8 mouse cellular contexts compared by ENCODE assay signal in genomic region chr14:26573556-26573955, GRCm38 (mm10). TPM values are rescaled to one million over a fixed set of nuclear protein-coding genes. Genes with fewer than 3 reads are reported as not detected.
DNase-seq lines count a peak whose midpoint lies in the region; ATAC-seq and TF ChIP-seq lines count a peak whose summit lies in the region.
"Not testable (repeated sequence)": the region's sequence is repeated elsewhere in the genome, so short reads cannot be mapped to it uniquely, and the experiment has no call there.

TSS of gene Dennd6a (plus strand) at chr14:26573856.

- intact Hi-C loops in heart, postnatal 36 days (cut with DNase I), result not testable (repeated sequence)
- intact Hi-C loops in left cerebral cortex, postnatal 4 days (cut with DNase I), result loop anchor here (10.0 kb wide), 1 partner anchor 61 kb away; the partner anchor contains the start of gene Arf4

- not testable (repeated sequence) for TF ChIP-seq CTCF in Patski (IDR thresholded peaks at IDR 0.05)

- not testable (repeated sequence) for ATAC-seq in Patski; embryonic facial prominence, embryonic 12.5 days (ENCODE audit: insufficient number of reproducible peaks, insufficient read depth, low FRiP score, low TSS enrichment); kidney, embryonic 15.5 days (replicated peaks; ENCODE audit: low FRiP score); megakaryocyte, adult 5-6 weeks (ENCODE audit: poor library complexity, severe bottlenecking); neutrophil, adult 5-6 weeks (ENCODE audit: extremely low read depth, insufficient number of reproducible peaks, low FRiP score, poor library complexity, severe bottlenecking)

- POLR2A ChIA-PET in Patski (lab: Charles Lee), result not testable (repeated sequence)

- H3K27ac ChIP-seq in embryonic facial prominence, embryonic 12.5 days; kidney, embryonic 15.5 days: not testable (repeated sequence)

- 83% methylated on average over 5 of the region's 5 CpGs for WGBS in embryonic facial prominence, embryonic 12.5 days
- WGBS in kidney, embryonic 15.5 days, result 91% methylated on average over 5 of the region's 5 CpGs

- not testable (repeated sequence) for H3K9me3 ChIP-seq in embryonic facial prominence, embryonic 12.5 days; kidney, embryonic 15.5 days (replicated peaks)

- in situ Hi-C loops in Patski (cut with MboI; ENCODE audit: low pct_unique_long_range_greater_than_20kb), result not testable (repeated sequence)

- H3K27me3 ChIP-seq in Patski; embryonic facial prominence, embryonic 12.5 days; kidney, embryonic 15.5 days: not testable (repeated sequence)

- not testable (repeated sequence) for DNase-seq in Patski (ENCODE audit: low read depth, low spot score); gastrocnemius, postnatal 4 days (ENCODE audit: low spot score in 2 of 2); heart, postnatal 36 days; left cerebral cortex, postnatal 4 days

- not testable (repeated sequence) for H3K9ac ChIP-seq in embryonic facial prominence, embryonic 12.5 days; kidney, embryonic 15.5 days

- CTCF ChIA-PET in Patski (lab: Charles Lee), result interaction anchor here (1.3 kb wide), 1 partner anchor 9 kb away, joined by 5 read pairs; no protein-coding TSS in a partner anchor

- H3K4me3 ChIP-seq in embryonic facial prominence, embryonic 12.5 days; kidney, embryonic 15.5 days (replicated peaks): not testable (repeated sequence)

- not testable (repeated sequence) for H3K4me2 ChIP-seq in embryonic facial prominence, embryonic 12.5 days (replicated peaks); kidney, embryonic 15.5 days

- not testable (repeated sequence) for H3K4me1 ChIP-seq in embryonic facial prominence, embryonic 12.5 days; kidney, embryonic 15.5 days

- H3K36me3 ChIP-seq in embryonic facial prominence, embryonic 12.5 days; kidney, embryonic 15.5 days: not testable (repeated sequence)

RNA-seq across cellular contexts. Expression of gene Dennd6a, which starts in this region (rescaled TPM):
- 23.6 TPM for polyA plus RNA-seq in Patski (2021)
- 36.7 and 38.2 TPM in 2 replicates for polyA plus RNA-seq in embryonic facial prominence, embryonic 12.5 days (2016; fragmentation: Nextera tagmentation; extraction: Ambion mirVana)
- total RNA-seq in gastrocnemius, postnatal 4 days (2021), result 10 to 100 TPM; 21.5 to 24.3 TPM
- total RNA-seq in heart, postnatal 36 days (2021), result 10 to 100 TPM; 16.3 TPM
- polyA plus RNA-seq in kidney, embryonic 15.5 days (2015; fragmentation: Nextera tagmentation; extraction: Ambion mirVana), result 31.7 and 34.2 TPM in 2 replicates
- total RNA-seq in left cerebral cortex, postnatal 4 days (2021), result 10 to 100 TPM; 19.7 to 22.7 TPM
- total RNA-seq in megakaryocyte, adult 5-6 weeks (2015), result 28.0 and 34.6 TPM in 2 replicates
- 30.3 and 30.5 TPM in 2 replicates for total RNA-seq in megakaryocyte, adult 5-6 weeks (2017)
- 51.9 and 58.2 TPM in 2 replicates for total RNA-seq in neutrophil, adult 5-6 weeks (2017)
